Mouse (Mus musculus) midbrain, embryonic 14.5 days (tissue): Measurements from ENCODE around the gene Sds. TPM values are rescaled to one million over a fixed set of nuclear protein-coding genes. Genes with fewer than 3 reads are reported as not detected.

ENCODE experiments used
- ATAC-seq: fragments of 200-750 bp; cut with Nextera tagmentation; 2 replicates; pipeline ENCODE4 v1.8.0; 2017; ENCODE audit warnings: moderate number of reproducible peaks, moderate library complexity; ENCODE audit not compliant: low FRiP score, low TSS enrichment
- DNase-seq: peaks from one replicate; pipeline ENCODE4 v3.0.0-alpha.2; 2015
- H3K27ac ChIP-seq: fragments of 300-500 bp; sonication (generic); replicated peaks from 2 replicates; pipeline ENCODE4 v1.5.1; 2014; ENCODE audit warnings: mild to moderate bottlenecking, low read depth, low read length, moderate library complexity
- H3K27me3 ChIP-seq: fragments of 300-500 bp; sonication (generic); 2 replicates; pipeline ENCODE4 v1.6.1; 2014; ENCODE audit warnings: low read length, control low read depth, mixed read lengths; ENCODE audit not compliant: control insufficient read depth, insufficient read depth
- H3K36me3 ChIP-seq: fragments of 300-500 bp; sonication (generic); 2 replicates; pipeline ENCODE4 v1.6.1; 2014; ENCODE audit warnings: low read length, control low read depth; ENCODE audit not compliant: control insufficient read depth, insufficient read depth
- H3K4me1 ChIP-seq: fragments of 300-500 bp; sonication (generic); 2 replicates; pipeline ENCODE4 v1.6.1; 2014; ENCODE audit warnings: mild to moderate bottlenecking, antibody characterized with exemption, low read length, control low read depth; ENCODE audit not compliant: control insufficient read depth, insufficient read depth
- H3K4me2 ChIP-seq: fragments of 300-500 bp; sonication (generic); 2 replicates; pipeline ENCODE4 v1.6.1; 2014; ENCODE audit warnings: mild to moderate bottlenecking, low read length, moderate library complexity
- H3K4me3 ChIP-seq: fragments of 300-500 bp; sonication (generic); replicated peaks from 2 replicates; pipeline ENCODE4 v1.5.1; 2014; ENCODE audit warnings: low read depth, low read length
- H3K9ac ChIP-seq: fragments of 300-500 bp; sonication (generic); replicated peaks from 2 replicates; pipeline ENCODE4 v1.6.1; 2014; ENCODE audit warnings: mild to moderate bottlenecking, low read length, moderate library complexity
- H3K9me3 ChIP-seq: fragments of 300-500 bp; sonication (generic); 2 replicates; pipeline ENCODE4 v1.6.1; 2016; ENCODE audit warnings: low read length, control low read depth, mixed read lengths; ENCODE audit not compliant: control insufficient read depth
- WGBS: fragments of 180-500 bp; shearing (Covaris S2); extraction: QIAGEN DNeasy Blood & Tissue Kit; methylation state at CpG from one replicate; pipeline ENCODE4 v1.1.7; 2014; 5-methylcytosine and 5-hydroxymethylcytosine counted together
- polyA plus RNA-seq: library from polyadenylated mRNA; unstranded; fragments of >200 nt; fragmentation: Nextera tagmentation; extraction: Ambion mirVana; gene quantifications from 2 replicates; pipeline ENCODE4 v1.2.1, GENCODE M21; 2014

Sds gene
- polyA plus RNA-seq, 1 experiment from 2014 or later, result 0.55 TPM

DNA sequence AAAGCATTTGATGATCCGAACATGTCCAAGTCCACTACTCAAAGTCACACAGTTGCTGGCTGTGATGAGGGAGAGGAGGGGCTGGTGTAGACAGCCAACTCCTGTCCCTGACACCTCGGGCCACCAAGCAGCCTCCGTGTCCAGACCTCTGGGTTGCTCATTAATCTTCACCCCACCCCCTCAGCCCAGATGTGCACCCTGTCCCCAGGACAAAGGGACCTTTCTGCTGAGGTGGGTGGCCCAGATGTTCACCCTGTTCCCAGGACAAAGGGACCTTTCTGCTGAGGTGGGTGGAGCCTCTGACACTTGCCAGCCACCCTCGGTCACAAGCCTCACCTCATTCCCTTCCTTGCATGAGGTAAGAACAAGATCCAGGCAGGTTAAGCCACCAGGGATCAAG lies 4.8 kb upstream of the Sds start:
- Histone ChIP-seq H3K4me1 (no peaks in the 10 kb centered on the region), H3K4me3 (no peak overlapping the region), H3K27me3 (no peaks in the 10 kb centered on the region), H3K4me2 (no peak overlapping the region), H3K9ac (no peak overlapping the region), H3K36me3 (no peaks in the 10 kb centered on the region), H3K9me3 (no peaks in the 10 kb centered on the region), H3K27ac (no peak overlapping the region)
- WGBS, result 70% methylated on average over 4 of the region's 4 CpGs
- DNase-seq (no peak), ATAC-seq (no peak)

DNA sequence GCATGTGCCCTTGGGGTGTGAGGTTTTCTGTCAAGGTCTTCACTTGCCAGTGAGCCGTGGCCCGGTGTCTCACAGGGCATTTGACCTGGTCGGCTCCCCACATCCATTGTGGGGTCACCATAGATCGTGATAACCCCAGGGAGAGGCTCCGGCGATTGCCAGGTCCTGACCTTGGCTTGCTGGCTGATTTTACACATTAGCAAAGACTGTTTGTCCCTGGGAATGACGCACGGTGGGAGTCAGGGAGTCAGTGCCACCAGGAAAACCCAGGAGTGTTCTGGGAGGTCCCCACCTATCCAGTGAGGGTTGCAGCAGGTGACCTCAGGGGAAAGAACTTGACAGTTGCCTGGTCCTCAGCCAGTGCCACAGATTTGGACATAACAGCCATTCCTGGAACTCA lies 3.6 kb upstream of the Sds start, which contains the start of gene Sdsl:
Gene Sdsl (minus strand): TSS at position 41 of the 400 bp plus-strand sequence.
- Histone ChIP-seq H3K27me3 (no peaks in the 10 kb centered on the region), H3K4me3 (no peak within 1 kb of the TSS), H3K9ac (no peak within 1 kb of the TSS), H3K36me3 (no peaks in the 10 kb centered on the region), H3K4me1 (no peaks in the 10 kb centered on the region), H3K9me3 (no peaks in the 10 kb centered on the region), H3K4me2 (no peak within 1 kb of the TSS), H3K27ac (no peak within 1 kb of the TSS)
- no peak for ATAC-seq
- DNase-seq, result no peak
- WGBS, result 83% methylated on average over 8 of the region's 8 CpGs

DNA sequence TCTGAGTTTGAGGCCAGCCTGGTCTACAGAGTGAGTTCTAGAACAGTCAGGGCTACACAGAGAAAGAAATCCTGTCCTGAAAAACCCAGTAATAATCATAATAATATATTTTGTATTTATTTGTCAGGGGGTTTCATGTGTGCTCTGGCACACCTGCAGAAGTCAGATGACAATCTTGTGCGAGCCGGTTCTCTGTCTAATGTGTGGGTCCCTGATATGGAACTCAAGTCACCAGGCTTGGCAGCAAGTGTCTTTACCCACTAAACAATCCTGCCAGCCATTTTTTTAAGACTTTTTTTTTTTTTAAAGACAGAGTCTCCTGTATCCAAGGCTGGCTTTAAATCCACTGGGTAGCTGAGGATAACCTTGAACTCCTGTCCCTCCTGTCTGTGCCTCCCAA lies 3.0 kb upstream of the Sds start:
- Histone ChIP-seq H3K27ac (no peak overlapping the region), H3K36me3 (no peaks in the 10 kb centered on the region), H3K4me3 (no peak overlapping the region), H3K4me2 (no peak overlapping the region), H3K4me1 (no peaks in the 10 kb centered on the region), H3K9ac (no peak overlapping the region), H3K9me3 (no peaks in the 10 kb centered on the region), H3K27me3 (no peaks in the 10 kb centered on the region)
- ATAC-seq (no peak), DNase-seq (no peak)
- WGBS, result 98% methylated on average over 2 of the region's 2 CpGs

- Histone ChIP-seq H3K27me3 (no peaks in the 10 kb centered on the region), H3K4me2 (no peak overlapping the region), H3K9ac (no peak overlapping the region), H3K36me3 (no peaks in the 10 kb centered on the region), H3K27ac (no peak overlapping the region), H3K9me3 (no peaks in the 10 kb centered on the region), H3K4me1 (no peaks in the 10 kb centered on the region), H3K4me3 (no peak overlapping the region)
- 49% methylated on average over 8 of the region's 8 CpGs for WGBS
- ATAC-seq (no peak), DNase-seq (no peak)
Measured at GRCm38 (mm10) chr5:120475861-120476260, 465 bp upstream of the Sds start.

- H3K4me3 ChIP-seq, result no peak overlapping the region
- ATAC-seq (no peak), DNase-seq (no peak)
- no peak overlapping the region for H3K4me2 ChIP-seq
- H3K27me3 ChIP-seq, result no peaks in the 10 kb centered on the region
- no peak overlapping the region for H3K9ac ChIP-seq
- H3K9me3 ChIP-seq, result no peaks in the 10 kb centered on the region
- H3K4me1 ChIP-seq, result no peaks in the 10 kb centered on the region
- no peaks in the 10 kb centered on the region for H3K36me3 ChIP-seq
- WGBS, result 92% methylated on average over 5 of the region's 5 CpGs
- H3K27ac ChIP-seq, result no peak overlapping the region
Measured at GRCm38 (mm10) chr5:120477993-120478392, 1.7 kb downstream of the Sds start.

DNA sequence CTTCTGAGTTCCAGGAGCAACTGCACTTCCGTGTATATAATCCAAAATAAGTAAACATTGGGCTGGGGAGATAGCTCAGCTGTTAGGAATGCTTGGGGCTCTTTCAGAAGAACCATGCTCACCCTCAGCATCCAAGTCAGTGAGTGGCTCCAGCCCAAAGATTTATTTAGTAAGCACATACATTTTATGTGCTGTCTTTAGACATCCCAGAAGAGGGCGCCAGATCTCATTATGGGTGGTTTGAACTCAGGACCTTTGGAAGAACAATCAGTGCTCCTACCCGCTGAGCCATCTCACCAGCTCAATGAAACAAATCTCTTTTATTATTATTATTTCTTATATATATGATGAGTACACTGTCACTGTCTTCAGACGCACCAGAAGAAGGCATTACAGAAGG lies 3.2 kb downstream of the Sds start:
- no peak overlapping the region for H3K4me3 ChIP-seq
- no peak overlapping the region for H3K4me2 ChIP-seq
- 71% methylated on average over 4 of the region's 4 CpGs for WGBS
- no peaks in the 10 kb centered on the region for H3K4me1 ChIP-seq
- no peaks in the 10 kb centered on the region for H3K9me3 ChIP-seq
- no peak for DNase-seq
- no peak for ATAC-seq
- peaks cover 6% of the 10 kb centered on the region; the same call in 1 of the 2 replicates for H3K36me3 ChIP-seq
- H3K27me3 ChIP-seq, result no peaks in the 10 kb centered on the region
- no peak overlapping the region for H3K9ac ChIP-seq
- H3K27ac ChIP-seq, result no peak overlapping the region

GRCm38 (mm10) chr5:120481205-120481604 lies 4.9 kb downstream of the Sds start:
- H3K4me2 ChIP-seq, result no peak overlapping the region
- DNase-seq (no peak), ATAC-seq (no peak)
- no peaks in the 10 kb centered on the region for H3K27me3 ChIP-seq
- no peaks in the 10 kb centered on the region for H3K4me1 ChIP-seq
- no peak overlapping the region for H3K27ac ChIP-seq
- H3K4me3 ChIP-seq, result no peak overlapping the region
- H3K9me3 ChIP-seq, result no peaks in the 10 kb centered on the region
- H3K9ac ChIP-seq, result no peak overlapping the region
- peaks cover 23% of the 10 kb centered on the region for H3K36me3 ChIP-seq
- WGBS, result 65% methylated on average over 9 of the region's 9 CpGs

DNA sequence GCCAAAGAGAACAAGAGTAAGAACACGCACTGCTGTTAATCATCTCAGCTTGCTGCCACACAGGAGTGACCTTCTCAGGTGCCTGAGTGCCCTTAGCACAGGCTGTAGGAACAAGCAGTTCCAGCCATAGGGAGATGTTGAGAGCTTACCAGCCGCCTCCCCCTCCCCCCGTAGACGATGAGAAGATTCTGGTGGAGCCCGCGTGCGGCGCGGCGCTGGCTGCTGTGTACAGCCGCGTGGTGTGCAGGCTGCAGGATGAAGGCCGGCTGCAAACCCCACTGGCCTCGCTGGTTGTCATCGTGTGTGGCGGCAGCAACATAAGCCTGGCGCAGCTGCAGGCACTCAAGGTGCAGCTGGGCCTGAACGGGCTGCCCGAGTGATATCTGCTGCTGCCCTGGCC lies 7.1 kb downstream of the Sds start:
- no peak overlapping the region for H3K27ac ChIP-seq
- no peaks in the 10 kb centered on the region for H3K9me3 ChIP-seq
- H3K4me1 ChIP-seq, result no peaks in the 10 kb centered on the region
- H3K36me3 ChIP-seq, result peaks cover 44% of the 10 kb centered on the region
- 83% methylated on average over 19 of the region's 19 CpGs for WGBS
- ATAC-seq (no peak), DNase-seq (no peak)
- no peak overlapping the region for H3K4me3 ChIP-seq
- no peak overlapping the region for H3K9ac ChIP-seq
- H3K27me3 ChIP-seq, result no peaks in the 10 kb centered on the region
- H3K4me2 ChIP-seq, result no peak overlapping the region

DNA sequence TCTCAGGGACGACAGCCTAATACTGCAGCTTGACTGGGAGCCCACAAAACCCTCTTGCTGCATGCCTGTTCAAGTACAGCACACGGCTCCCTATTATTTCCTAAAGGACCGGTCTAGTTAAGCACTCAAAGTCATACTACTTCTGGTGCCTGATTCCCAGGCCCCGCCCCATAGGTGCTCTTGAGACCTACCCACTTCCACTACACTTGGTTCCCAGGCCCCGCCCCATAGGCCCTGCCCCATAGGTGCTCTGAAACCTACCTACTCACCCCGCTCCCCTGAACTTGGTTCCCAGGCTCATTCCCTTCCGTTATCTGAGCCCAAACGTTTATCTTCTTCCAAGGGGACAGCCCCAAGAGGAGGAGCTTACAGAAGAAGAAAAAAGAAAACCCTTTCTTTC lies 11.5 kb downstream of the Sds start:
- no peak for ATAC-seq
- 91% methylated on average over 8 of the region's 8 CpGs for WGBS
- Histone ChIP-seq H3K36me3 (peaks cover 45% of the 10 kb centered on the region), H3K4me3 (no peak overlapping the region), H3K27me3 (no peaks in the 10 kb centered on the region), H3K27ac (no peak overlapping the region), H3K9ac (no peak overlapping the region), H3K9me3 (no peaks in the 10 kb centered on the region), H3K4me1 (no peaks in the 10 kb centered on the region), H3K4me2 (no peak overlapping the region)
- no peak for DNase-seq
